Mouse (Mus musculus) megakaryocyte-erythroid progenitor cell, adult 5 weeks (primary cell): Measurements from ENCODE around the gene Gm1673. TPM values are rescaled to one million over a fixed set of nuclear protein-coding genes. Genes with fewer than 3 reads are reported as not detected.

ENCODE experiments used
- polyA plus RNA-seq: library from polyadenylated mRNA; stranded (reverse); fragments of >175 nt; gene quantifications from 2 replicates; pipeline ENCODE4 v1.2.3, GENCODE M21; 2012

Gene Gm1673
- 24.0 and 31.7 TPM in 2 replicates for polyA plus RNA-seq

DNA sequence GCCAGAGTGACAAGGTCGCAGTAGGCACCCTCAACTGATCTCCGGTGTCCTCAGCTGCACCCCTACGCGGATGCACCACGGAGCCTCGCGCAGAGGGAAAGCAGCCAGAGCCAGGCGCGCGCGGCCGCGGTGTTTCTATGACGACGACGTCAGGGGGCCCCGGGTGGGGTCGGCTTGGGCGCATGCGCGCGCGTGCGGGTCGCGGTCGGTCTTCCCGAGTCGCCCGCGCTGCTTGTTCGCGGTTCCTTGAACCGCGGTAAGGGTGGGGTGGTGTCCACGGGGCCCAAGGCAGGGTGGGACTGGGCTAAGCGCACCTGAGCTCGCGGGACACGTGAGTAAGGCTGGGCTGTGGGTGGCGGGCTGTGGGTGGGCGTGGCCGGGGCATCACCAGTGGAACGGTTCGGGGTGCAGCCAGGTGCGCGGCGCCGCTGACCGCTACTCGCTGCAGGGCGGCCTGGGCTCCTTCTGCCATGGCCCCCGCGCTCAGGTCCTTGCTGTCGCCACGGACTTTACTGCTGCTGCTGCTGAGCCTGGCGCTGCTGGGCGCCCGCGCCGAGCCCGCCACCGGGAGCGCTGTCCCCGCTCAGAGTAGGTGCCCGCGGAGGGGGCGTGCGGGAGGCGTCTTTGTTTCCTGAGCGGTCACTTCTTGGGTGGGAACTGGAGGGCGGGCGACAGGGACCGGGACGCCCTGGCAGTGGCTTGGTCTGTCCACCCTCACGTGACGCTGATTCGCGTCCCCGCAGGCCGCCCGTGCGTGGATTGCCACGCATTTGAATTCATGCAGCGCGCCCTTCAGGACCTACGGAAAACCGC lies at the start of gene Gm1673:
Gene Gm1673, plus strand, starts transcription at position 125 of the 813 bp plus-strand sequence.

DNA sequence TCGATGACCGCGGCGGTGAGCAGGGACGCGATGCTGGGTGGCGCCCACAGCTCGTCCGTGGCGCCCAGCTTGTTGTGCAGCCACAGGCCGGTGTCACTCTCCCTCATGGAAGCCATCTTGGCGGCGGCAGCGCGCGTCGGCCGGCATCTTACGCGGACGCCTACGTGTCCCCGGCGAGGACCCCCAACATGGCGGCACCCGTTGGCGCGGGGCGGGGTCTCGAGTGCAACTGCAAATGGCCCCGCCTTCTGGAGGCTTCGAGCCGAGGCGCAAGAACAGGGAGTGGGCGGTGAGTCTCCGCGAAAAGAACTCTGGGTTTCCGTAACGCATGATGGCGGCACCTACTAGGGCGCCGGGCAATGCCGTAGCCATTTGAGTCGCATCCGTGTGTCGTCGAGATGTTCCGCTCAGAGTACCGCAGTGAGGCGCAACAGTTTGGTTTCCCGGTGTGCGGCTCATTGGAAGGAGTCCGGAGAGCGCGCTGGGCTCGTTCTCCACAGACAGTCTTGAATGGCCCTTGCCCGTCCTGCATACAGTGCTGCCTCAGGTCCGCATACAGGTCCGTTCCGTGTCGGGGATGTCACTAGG lies 47.0 kb upstream of the Gm1673 start, which contains the start of gene Nelfa:
Gene Nelfa, minus strand, starts transcription at position 294 of the 588 bp plus-strand sequence.

DNA sequence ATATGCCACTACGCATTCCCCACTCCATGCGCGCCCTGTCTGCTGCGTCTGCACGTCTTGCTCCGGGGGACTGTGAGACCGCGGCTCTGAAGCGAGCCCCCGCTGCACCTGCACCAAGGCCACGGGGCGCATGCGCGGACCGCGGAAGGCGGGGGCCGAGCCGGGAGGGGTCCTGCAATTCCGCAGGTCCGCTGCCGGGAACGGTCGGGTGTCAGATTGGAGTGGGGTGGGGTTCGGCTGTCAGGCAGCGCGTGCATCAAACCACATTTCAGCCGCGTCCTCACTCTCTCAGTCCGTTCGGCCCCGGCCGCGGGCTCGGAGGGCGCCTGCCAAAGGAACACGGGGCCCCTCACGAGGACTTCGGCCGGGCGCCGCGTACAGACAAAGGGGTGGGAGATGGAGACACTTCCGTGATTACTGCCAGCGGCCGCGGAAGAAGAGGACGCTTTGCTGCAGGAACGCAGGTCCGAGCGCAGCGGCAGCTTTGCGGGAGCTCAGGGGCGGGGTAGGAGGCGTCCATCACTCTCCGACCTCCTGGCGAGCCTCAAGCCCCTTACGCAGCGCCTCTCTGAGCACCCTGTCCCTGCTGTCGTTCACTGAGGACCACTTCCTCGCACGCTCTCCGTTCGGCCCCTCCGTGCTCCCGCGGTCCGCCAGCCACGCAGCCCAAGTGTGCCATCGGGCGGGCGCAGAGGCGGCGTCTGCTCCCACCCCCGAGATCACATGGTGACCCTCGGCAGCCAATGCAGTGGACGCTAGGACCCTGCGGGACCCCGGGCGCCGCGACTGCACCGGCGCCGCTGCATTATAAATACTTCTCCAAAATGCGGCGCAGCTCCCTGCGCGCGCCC lies 12.8 kb downstream of the Gm1673 start, which contains the start of gene Nat8l:
Gene Nat8l, plus strand, starts transcription at position 142 of the 851 bp plus-strand sequence.

Other genes with a start within 250 kb of the Gm1673 start
- gene Letm1, start 200.6 kb upstream of the Gm1673 start, polyA plus RNA-seq: 33.7 and 38.1 TPM in 2 replicates
- gene Nsd2, start 162.7 kb upstream of the Gm1673 start, polyA plus RNA-seq: 7.8 and 8.5 TPM in 2 replicates
- 51.5 TPM in 2 replicates for gene Nelfa, start 47.0 kb upstream of the Gm1673 start, polyA plus RNA-seq
- 5.5 and 6.4 TPM in 2 replicates for gene Nat8l, start 12.6 kb downstream of the Gm1673 start, polyA plus RNA-seq
- 0.04 and 0.16 TPM in 2 replicates for gene Poln, start 186.0 kb downstream of the Gm1673 start, polyA plus RNA-seq
- 2.4 and 2.9 TPM in 2 replicates for gene Haus3, start 186.1 kb downstream of the Gm1673 start, polyA plus RNA-seq
- 45.3 and 63.5 TPM in 2 replicates for gene Mxd4, start 204.3 kb downstream of the Gm1673 start, polyA plus RNA-seq